Mouse (Mus musculus) megakaryocyte, adult 5-6 weeks (primary cell): Measurements from ENCODE around the gene Gm28047. TPM values are rescaled to one million over a fixed set of nuclear protein-coding genes. Genes with fewer than 3 reads are reported as not detected.
A peak's percentile ranks its signal among the peaks of the same experiment; 100 is the strongest.

Experiments used
- ATAC-seq: 2 replicates; pipeline ENCODE4 v1.8.0; 2016; ENCODE audit warnings: mild to moderate bottlenecking, inconsistent platforms; ENCODE audit not compliant: poor library complexity, severe bottlenecking
- total RNA-seq, 2 experiments: library from RNA; stranded (forward) in 1 of 2; stranded (reverse) in 1 of 2; fragments of 153-499, 151-499 nt in 1 of 2; fragments of 221-1000, 200-1000 nt in 1 of 2; gene quantifications; 2 replicates each; pipeline versions ENCODE4 v1.2.3 to v1.2.4; 2015 to 2017

Gm28047 gene
- total RNA-seq, 2 experiments from 2014 or later: not detected

- ATAC-seq: no peak
Measured at GRCm38 (mm10) chr15:102555581-102555980, 69.3 kb downstream of the Gm28047 start.

GRCm38 (mm10) chr15:102552599-102552998 is 72.3 kb downstream of the Gm28047 start:
- no peak for ATAC-seq

- no peak for ATAC-seq
Measured at GRCm38 (mm10) chr15:102547478-102547877, 77.4 kb downstream of the Gm28047 start.

GRCm38 (mm10) chr15:102546677-102547427 is 78.0 kb downstream of the Gm28047 start:
- ATAC-seq: no peak

- ATAC-seq: no peak
Measured at GRCm38 (mm10) chr15:102546246-102546645, 78.6 kb downstream of the Gm28047 start.

GRCm38 (mm10) chr15:102544801-102545200 is 80.1 kb downstream of the Gm28047 start:
- ATAC-seq: no peak

GRCm38 (mm10) chr15:102533926-102534325 is 90.9 kb downstream of the Gm28047 start:
- no peak for ATAC-seq

GRCm38 (mm10) chr15:102532106-102532900 is 92.6 kb downstream of the Gm28047 start:
- no peak for ATAC-seq

- no peak for ATAC-seq
Measured at GRCm38 (mm10) chr15:102531586-102531985, 93.3 kb downstream of the Gm28047 start.

- ATAC-seq: no peak
Measured at GRCm38 (mm10) chr15:102530566-102530965, 94.3 kb downstream of the Gm28047 start.

GRCm38 (mm10) chr15:102528396-102528795 is 96.5 kb downstream of the Gm28047 start:
- no peak for ATAC-seq

GRCm38 (mm10) chr15:102527936-102528335 is 96.9 kb downstream of the Gm28047 start:
- no peak for ATAC-seq

- no peak for ATAC-seq
Measured at GRCm38 (mm10) chr15:102526111-102527002, 98.5 kb downstream of the Gm28047 start.

- ATAC-seq: peak; percentile 90
Measured at GRCm38 (mm10) chr15:102524892-102525485, 99.9 kb downstream of the Gm28047 start, which contains the start of gene Npff. Gene Npff, minus strand, starts transcription at chr15:102524942.

- ATAC-seq: no peak
Measured at GRCm38 (mm10) chr15:102521480-102521879, 103.4 kb downstream of the Gm28047 start.

- no peak for ATAC-seq
Measured at GRCm38 (mm10) chr15:102520416-102520815, 104.5 kb downstream of the Gm28047 start.

GRCm38 (mm10) chr15:102519211-102520141 is 105.4 kb downstream of the Gm28047 start:
- ATAC-seq: no peak

- no peak for ATAC-seq
Measured at GRCm38 (mm10) chr15:102518859-102519201, 106.0 kb downstream of the Gm28047 start.
